Mouse (Mus musculus): ENCODE measurements around the gene Srf. TPM values are rescaled to one million over a fixed set of nuclear protein-coding genes. Genes with fewer than 3 reads are reported as not detected.

Srf gene
- total RNA-seq, 2 experiments from 2014 or later = 57.0 to 74.2 TPM

DNA sequence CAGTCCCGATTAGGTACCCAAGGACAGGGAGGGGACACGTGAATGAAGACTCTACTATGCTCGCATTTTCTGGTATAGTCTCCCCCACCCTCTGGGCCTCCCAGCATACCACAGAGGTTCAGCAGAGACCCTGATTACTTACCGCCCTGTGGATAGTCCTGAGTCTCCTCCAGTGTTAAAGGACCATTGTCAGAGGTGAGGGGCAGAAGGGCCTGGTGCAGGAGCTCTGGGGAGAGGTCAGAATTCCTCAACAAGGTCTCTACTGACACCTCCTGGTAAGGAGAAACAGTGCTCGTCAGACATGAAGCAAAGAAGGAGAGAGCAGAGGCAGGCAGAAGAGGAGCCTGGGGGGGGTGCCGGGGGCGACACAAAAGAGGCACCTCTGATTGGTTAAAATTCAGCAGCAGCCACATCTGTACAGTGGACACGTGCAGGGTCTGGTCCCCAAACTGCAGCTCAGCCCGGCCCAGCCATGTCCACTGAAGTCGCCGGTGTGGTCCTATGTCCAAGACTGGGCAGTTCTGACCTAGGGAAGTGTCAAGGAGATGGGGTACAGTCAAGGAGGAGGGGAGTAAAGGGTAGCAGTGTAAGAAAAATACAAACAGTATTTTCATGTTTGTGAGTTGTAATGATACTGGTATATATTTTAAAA lies 44.8 kb downstream of the Srf start:
- intact Hi-C loops (cut with DNase I) = no loop called here
- no peak for DNase-seq (ENCODE audit: extremely low spot score in 1 of 2, low spot score in 2 of 2)

DNA sequence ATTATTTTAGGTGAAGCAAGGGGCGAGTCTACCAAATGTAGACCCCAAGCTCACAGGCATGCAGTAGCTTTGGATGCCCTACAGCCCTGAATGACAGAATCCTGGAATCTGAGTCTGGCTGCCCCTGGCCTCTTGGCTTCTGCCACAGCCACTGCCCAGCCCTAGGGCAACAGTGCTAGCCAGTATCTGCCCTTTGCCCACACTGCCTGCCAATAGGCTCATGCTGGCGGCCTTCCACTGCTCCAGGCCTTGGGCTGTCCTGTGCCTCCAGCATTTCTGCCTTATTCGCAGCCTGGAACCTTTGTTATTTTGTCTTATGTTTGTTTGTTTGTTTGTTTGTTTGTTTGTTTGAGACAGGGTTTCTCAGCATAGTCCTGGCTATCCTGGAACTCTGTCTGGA lies 50.4 kb downstream of the Srf start:
- intact Hi-C loops (cut with DNase I) = no loop called here
- no peak for DNase-seq (ENCODE audit: extremely low spot score in 1 of 2, low spot score in 2 of 2)
- no peak for TF ChIP-seq CTCF (IDR thresholded peaks at IDR 0.05)
- Histone ChIP-seq H3K4me3 (no peak overlapping the region), H3K27ac (no peak overlapping the region)

More for the DNA sequence above, 44.8 kb downstream of the Srf start:
- Histone ChIP-seq H3K27ac (no peak overlapping the region), H3K4me3 (no peak overlapping the region)
- peak; percentile 35 for TF ChIP-seq CTCF (IDR thresholded peaks at IDR 0.05)

DNA sequence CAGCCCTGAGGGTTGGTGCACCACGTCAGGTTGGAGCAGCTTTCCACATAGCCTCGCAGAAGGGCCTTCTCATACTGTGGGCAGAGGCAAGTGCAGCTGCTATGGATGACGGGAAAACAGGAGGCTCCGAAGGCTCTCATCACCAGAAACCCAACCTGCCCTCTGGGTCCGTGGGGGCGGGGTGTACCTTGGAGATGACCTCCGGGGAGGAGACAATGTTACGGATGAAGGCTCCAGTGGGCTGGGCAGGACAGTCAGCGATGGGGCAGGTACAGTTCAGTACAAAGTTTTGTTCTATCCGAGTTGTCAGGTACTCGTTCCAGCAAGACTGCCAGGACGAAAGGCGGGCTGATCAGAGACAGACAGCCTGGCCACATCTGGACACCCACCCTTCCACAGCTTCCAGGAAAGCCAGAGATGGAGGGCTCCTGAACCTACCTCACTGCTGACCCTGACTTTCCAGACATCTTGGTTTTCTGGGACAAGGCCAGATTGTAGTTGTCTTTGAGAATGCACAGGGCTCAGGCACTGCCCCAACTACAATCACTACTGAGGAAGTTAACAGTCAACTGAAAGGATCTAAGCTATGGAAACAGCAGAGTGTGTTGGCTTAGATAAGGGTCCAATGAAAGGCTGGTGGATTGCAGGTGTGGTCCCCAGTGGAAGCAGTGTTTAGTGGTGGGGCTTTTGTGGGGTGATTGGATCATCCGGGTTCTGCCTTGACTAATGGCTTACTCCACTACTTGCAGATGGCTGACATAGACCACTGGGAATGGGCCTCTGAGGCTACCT lies 51.9 kb downstream of the Srf start:
- Histone ChIP-seq H3K27ac (no peak overlapping the region), H3K4me3 (no peak overlapping the region)
- TF ChIP-seq CTCF (IDR thresholded peaks at IDR 0.05) = no peak
- DNase-seq (ENCODE audit: extremely low spot score in 1 of 2, low spot score in 2 of 2) = no peak
- intact Hi-C loops (cut with DNase I) = no loop called here

DNA sequence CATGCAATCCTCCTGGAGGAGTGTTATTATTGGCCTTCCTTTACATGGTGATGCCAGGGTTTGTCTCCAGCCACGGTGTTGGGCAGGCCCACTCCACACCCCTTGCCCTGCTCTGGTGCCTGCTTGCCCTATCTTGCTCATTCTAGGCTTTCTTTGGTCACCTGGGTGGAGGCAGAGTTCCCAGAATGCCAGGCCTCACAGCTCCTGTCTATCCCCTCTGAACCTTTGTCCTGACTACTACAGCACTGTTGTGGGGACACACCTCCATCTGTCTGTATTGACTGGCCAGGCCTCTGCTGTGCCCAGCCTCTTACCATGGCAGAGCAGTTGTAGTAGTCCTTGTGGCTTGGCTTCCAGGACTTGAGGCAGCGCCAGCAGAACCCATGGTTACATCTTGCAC lies 53.2 kb downstream of the Srf start:
- no peak for DNase-seq (ENCODE audit: extremely low spot score in 1 of 2, low spot score in 2 of 2)
- TF ChIP-seq CTCF (IDR thresholded peaks at IDR 0.05) = no peak
- Histone ChIP-seq H3K27ac (no peak overlapping the region), H3K4me3 (no peak overlapping the region)
- intact Hi-C loops (cut with DNase I) = no loop called here

Small RNA genes lying within 50 kb of the gene (microRNA-seq; reads per million reads assigned to microRNA genes)
- gene Mir6976 = 2.4 to 2.6 reads per million in 2 experiments

Other genes with a start within 250 kb of the Srf start
- gene Abcc10, start 227.8 kb downstream of the Srf start, total RNA-seq (2021) = 10 to 100 TPM; 10.0 to 11.5 TPM
- gene Zfp318, start 172.4 kb downstream of the Srf start, total RNA-seq (2021) = 10 to 100 TPM; 56.7 to 69.5 TPM
- gene Crip3, start 127.2 kb downstream of the Srf start, total RNA-seq (2021) = 1 to 10 TPM; 5.2 to 5.8 TPM
- under 1 TPM; 0.25 to 0.75 TPM for gene Slc22a7, start 117.7 kb downstream of the Srf start, total RNA-seq (2021)
- 100 to 1,000 TPM; 136 to 148 TPM for gene Ttbk1, start 68.5 kb downstream of the Srf start, total RNA-seq (2021)
- gene Dnph1, start 59.5 kb downstream of the Srf start, total RNA-seq (2021) = 1 to 10 TPM; 4.2 to 5.0 TPM
- gene Cul9, start 9.8 kb downstream of the Srf start, total RNA-seq (2021) = 10 to 100 TPM; 66.6 to 70.1 TPM
- gene Ptk7, start 73.3 kb upstream of the Srf start, total RNA-seq (2021) = 1 to 10 TPM; 8.3 to 9.4 TPM
- gene Klc4, start 89.8 kb upstream of the Srf start, total RNA-seq (2021) = 10 to 100 TPM; 21.9 to 24.4 TPM
- 10 to 100 TPM; 49.1 to 53.2 TPM for gene Mrpl2, start 90.1 kb upstream of the Srf start, total RNA-seq (2021)
- 10 to 100 TPM; 25.9 to 30.0 TPM for gene Cul7, start 94.2 kb upstream of the Srf start, total RNA-seq (2021)
- gene Rrp36, start 118.2 kb upstream of the Srf start, total RNA-seq (2021) = 10 to 100 TPM; 14.9 to 15.7 TPM
- 100 to 1,000 TPM; 114 to 122 TPM for gene Mea1, start 122.6 kb upstream of the Srf start, total RNA-seq (2021)
- gene Klhdc3, start 124.7 kb upstream of the Srf start, total RNA-seq (2021) = 100 to 1,000 TPM; 195 to 200 TPM
- gene Ppp2r5d, start 148.9 kb upstream of the Srf start, total RNA-seq (2021) = 10 to 100 TPM; 79.5 to 83.9 TPM
- 10 to 100 TPM; 54.6 to 55.5 TPM for gene Pex6, start 155.3 kb upstream of the Srf start, total RNA-seq (2021)
- 1 to 10 TPM in 1 of 2 experiments, under 1 TPM in 1; 0.70 to 2.1 TPM for gene Gnmt, start 173.0 kb upstream of the Srf start, total RNA-seq (2021)
- 10 to 100 TPM; 65.1 to 68.1 TPM for gene Cnpy3, start 196.0 kb upstream of the Srf start, total RNA-seq (2021)
- gene Ptcra, start 207.5 kb upstream of the Srf start, total RNA-seq (2021) = under 1 TPM in 1 of 2 experiments, not detected in 1; 0.28 TPM
- gene 2310039H08Rik, start 216.5 kb upstream of the Srf start, total RNA-seq (2021) = 1 to 10 TPM; 6.3 to 6.5 TPM
- gene Rpl7l1, start 226.5 kb upstream of the Srf start, total RNA-seq (2021) = 10 to 100 TPM; 36.7 to 51.5 TPM